Mouse (Mus musculus): ENCODE results near the gene Ndufa4l2.

DNA sequence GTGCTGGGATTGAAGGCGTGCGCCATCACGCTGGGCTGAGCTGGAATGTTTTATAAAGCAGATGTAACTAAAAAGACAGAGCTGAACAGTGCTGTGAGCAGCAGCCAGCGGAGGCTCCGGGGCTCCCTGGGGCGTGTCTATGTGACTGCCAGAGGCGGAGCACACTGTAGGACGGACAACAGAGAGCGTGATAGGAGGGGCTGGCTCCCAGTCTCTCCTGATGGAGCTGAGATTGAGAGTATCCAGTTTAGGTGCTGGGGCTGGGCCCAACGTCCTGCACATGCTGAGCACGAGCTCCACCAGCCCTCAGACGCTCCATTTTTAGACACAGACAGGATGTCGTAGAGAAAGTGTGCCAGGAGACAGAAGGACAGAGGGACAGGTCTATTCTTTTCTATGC lies 49.5 kb downstream of the Ndufa4l2 start:
- no peak for TF ChIP-seq CTCF (IDR thresholded peaks at IDR 0.05 in 2 of 3, conservative IDR thresholded peaks at IDR 0.05 in 1 of 3; ENCODE audit: control insufficient read depth in 1 of 3, insufficient read depth in 1 of 3, low read depth in 2 of 3, low read length in 3 of 3, poor library complexity in 1 of 3, severe bottlenecking in 1 of 3)
- no peak for TF ChIP-seq GATA1 (IDR thresholded peaks at IDR 0.05; ENCODE audit: low read depth, low read length)
- TF ChIP-seq MEF2A (IDR thresholded peaks at IDR 0.05; ENCODE audit: extremely low read depth, insufficient replicate concordance, low read depth, low read length, poor library complexity, severe bottlenecking), result no peak
- TF ChIP-seq POLR2AphosphoS5 (IDR thresholded peaks at IDR 0.05; ENCODE audit: borderline replicate concordance, low read depth, low read length), result no peak
- no peak for TF ChIP-seq ELF1 (IDR thresholded peaks at IDR 0.05; ENCODE audit: low read depth, low read length)
- TF ChIP-seq ZMIZ1 (IDR thresholded peaks at IDR 0.05; ENCODE audit: low read depth, low read length), result no peak
